Mouse (Mus musculus) limb, embryonic 10.5 days (tissue): ENCODE measurements around the gene Esrp2. TPM values are rescaled to one million over a fixed set of nuclear protein-coding genes. Genes with fewer than 3 reads are reported as not detected.

Experiments used
- DNase-seq: peaks from one replicate; pipeline ENCODE4 v3.0.0-alpha.2; 2017; ENCODE audit warnings: low spot score
- H3K27ac ChIP-seq: fragments of 300-500 bp; sonication (generic); 2 replicates; pipeline ENCODE4 v1.5.1; 2016; ENCODE audit warnings: mild to moderate bottlenecking
- H3K27me3 ChIP-seq: fragments of 300-500 bp; sonication (generic); 2 replicates; pipeline ENCODE4 v1.6.1; 2016; ENCODE audit warnings: low read depth, mild to moderate bottlenecking; ENCODE audit not compliant: poor library complexity, severe bottlenecking
- H3K36me3 ChIP-seq: fragments of 300-500 bp; sonication (generic); 2 replicates; pipeline ENCODE4 v1.6.1; 2016; ENCODE audit warnings: mild to moderate bottlenecking, moderate library complexity
- H3K4me1 ChIP-seq: fragments of 300-500 bp; sonication (generic); 2 replicates; pipeline ENCODE4 v1.6.1; 2016
- H3K4me3 ChIP-seq: fragments of 300-500 bp; sonication (generic); 2 replicates; pipeline ENCODE4 v1.5.1; 2016; ENCODE audit warnings: mild to moderate bottlenecking, moderate library complexity
- H3K9me3 ChIP-seq: fragments of 300-500 bp; sonication (generic); replicated peaks from 2 replicates; pipeline ENCODE4 v1.6.1; 2016; ENCODE audit warnings: mild to moderate bottlenecking
- WGBS: fragments of 180-500 bp; shearing (Covaris S2); methylation state at CpG from one replicate; pipeline ENCODE4 v1.1.7; 2016; 5-methylcytosine and 5-hydroxymethylcytosine counted together
- polyA plus RNA-seq: library from polyadenylated mRNA; unstranded; fragments of >200 nt; fragmentation: Nextera tagmentation; extraction: Ambion mirVana; gene quantifications from 2 replicates; pipeline ENCODE4 v1.2.1, GENCODE M21; 2016

Gene Esrp2
- polyA plus RNA-seq, 1 experiment from 2014 or later = 7.3 TPM

GRCm38 (mm10) chr8:106140191-106140590 is 3.4 kb upstream of the Esrp2 start:
- Histone ChIP-seq H3K27ac (no peak overlapping the region), H3K4me1 (peaks cover 35% of the 10 kb centered on the region), H3K9me3 (no peaks in the 10 kb centered on the region), H3K36me3 (no peaks in the 10 kb centered on the region), H3K27me3 (peaks cover 49% of the 10 kb centered on the region), H3K4me3 (no peak overlapping the region)
- 72% methylated on average over 5 of the region's 5 CpGs for WGBS
- no peak for DNase-seq

GRCm38 (mm10) chr8:106138616-106139015 is 1.8 kb upstream of the Esrp2 start:
- peaks cover 41% of the 10 kb centered on the region for H3K4me1 ChIP-seq
- 17% methylated on average over 7 of the region's 7 CpGs for WGBS
- H3K9me3 ChIP-seq = no peaks in the 10 kb centered on the region
- 0 out of 2 replicates have a peak, but pooled peaks cover 4% of the 10 kb centered on the region for H3K36me3 ChIP-seq
- peak overlapping the region; percentile 67; the same call in 1 of the 2 replicates for H3K27ac ChIP-seq
- peaks cover 64% of the 10 kb centered on the region for H3K27me3 ChIP-seq
- DNase-seq = no peak
- H3K4me3 ChIP-seq = peak overlapping the region; percentile 63

DNA sequence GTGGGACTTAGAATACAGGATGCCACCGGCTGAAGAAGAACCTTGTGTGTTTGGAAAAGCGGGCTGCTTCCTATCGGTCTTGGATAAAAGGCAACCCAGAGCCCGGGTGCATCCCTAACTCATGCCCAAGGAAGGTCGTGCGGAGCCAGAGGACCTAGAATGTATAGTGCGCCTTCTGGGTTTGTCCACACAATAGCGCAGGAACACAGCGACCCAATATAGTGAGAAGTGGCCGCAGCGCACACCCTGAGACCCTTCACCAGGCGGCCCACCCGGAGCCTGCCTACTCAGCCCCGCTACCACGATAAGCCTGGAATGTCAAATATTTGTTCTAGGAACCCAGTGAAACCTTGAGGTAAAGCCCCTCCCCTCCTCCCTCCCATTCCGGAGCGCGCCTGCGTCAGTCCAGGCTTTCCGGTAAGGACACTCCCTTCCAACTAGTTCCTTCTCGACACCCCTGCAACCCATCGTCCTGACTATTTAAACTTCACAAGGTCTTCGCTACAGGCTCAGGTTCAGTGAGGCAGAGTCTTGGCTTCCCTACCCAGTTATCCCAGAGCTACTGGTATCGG is 1.2 kb upstream of the Esrp2 start:
- H3K36me3 ChIP-seq = peaks cover 9% of the 10 kb centered on the region
- H3K4me3 ChIP-seq = peak overlapping the region; percentile 63
- peak; percentile 83 for DNase-seq
- WGBS = under 1% methylated on average over 24 of the region's 24 CpGs
- H3K9me3 ChIP-seq = no peaks in the 10 kb centered on the region
- H3K27ac ChIP-seq = peak overlapping the region; percentile 67; the same call in 1 of the 2 replicates
- H3K27me3 ChIP-seq = peaks cover 71% of the 10 kb centered on the region
- peaks cover 44% of the 10 kb centered on the region for H3K4me1 ChIP-seq

GRCm38 (mm10) chr8:106137218-106137905 is 588 bp upstream of the Esrp2 start:
- peaks cover 77% of the 10 kb centered on the region for H3K27me3 ChIP-seq
- peak; percentile 40 for DNase-seq
- peaks cover 16% of the 10 kb centered on the region for H3K36me3 ChIP-seq
- peak overlapping the region; percentile 63 for H3K4me3 ChIP-seq
- H3K4me1 ChIP-seq = peaks cover 44% of the 10 kb centered on the region
- no peaks in the 10 kb centered on the region for H3K9me3 ChIP-seq
- WGBS = 4% methylated on average over 22 of the region's 22 CpGs
- H3K27ac ChIP-seq = peak overlapping the region; percentile 67

- H3K27me3 ChIP-seq = peaks cover 80% of the 10 kb centered on the region
Measured at GRCm38 (mm10) chr8:106135672-106136071, 1.1 kb downstream of the Esrp2 start.

DNA sequence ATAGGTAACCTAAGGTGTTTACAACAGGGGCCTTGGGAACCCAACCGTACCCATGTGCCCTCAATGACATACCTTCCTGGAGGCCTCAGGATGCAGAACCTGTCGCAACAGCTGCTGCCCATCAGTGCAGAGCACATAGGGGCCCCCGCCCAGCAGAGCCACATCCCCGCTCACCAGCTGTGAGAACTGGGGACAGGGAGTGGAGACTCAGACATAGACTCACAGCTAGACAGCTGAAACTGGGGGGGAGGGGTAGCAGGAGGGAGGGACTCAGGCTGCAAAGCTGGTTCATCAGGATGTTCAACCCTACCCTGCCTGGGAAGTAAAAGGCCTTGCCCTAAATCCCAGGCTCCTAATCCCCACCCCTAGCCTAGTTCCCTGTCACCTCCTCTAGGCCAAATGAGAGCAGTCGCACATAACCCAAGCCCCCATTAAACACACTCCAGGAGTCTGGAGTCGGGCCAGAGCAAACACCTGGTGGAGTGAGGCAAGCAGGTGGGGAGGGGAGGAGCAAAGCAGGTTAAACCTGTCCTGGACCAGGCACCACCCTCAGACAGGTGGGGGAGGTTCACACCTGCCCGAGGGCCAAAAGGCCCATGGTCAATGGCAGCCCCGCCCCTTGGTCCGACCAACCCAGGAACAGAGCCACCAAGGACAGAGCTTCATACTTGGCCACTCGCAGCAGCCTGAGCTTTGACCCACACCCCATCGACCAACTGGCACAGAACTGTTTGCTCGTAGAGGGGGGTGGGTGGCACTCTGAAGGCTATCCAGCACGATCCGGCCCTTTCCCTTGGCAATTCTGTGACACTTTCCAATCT is 1.8 kb downstream of the Esrp2 start:
- no peak overlapping the region for H3K27ac ChIP-seq
- peaks cover 40% of the 10 kb centered on the region for H3K36me3 ChIP-seq
- DNase-seq = peak; percentile 53
- H3K4me3 ChIP-seq = no peak overlapping the region
- peaks cover 44% of the 10 kb centered on the region for H3K4me1 ChIP-seq
- H3K9me3 ChIP-seq = no peaks in the 10 kb centered on the region
- WGBS = 17% methylated on average over 14 of the region's 14 CpGs
- peaks cover 78% of the 10 kb centered on the region for H3K27me3 ChIP-seq

More at GRCm38 (mm10) chr8:106135672-106136071, 1.1 kb downstream of the Esrp2 start:
- H3K4me1 ChIP-seq = peaks cover 44% of the 10 kb centered on the region
- peak; percentile 49 for DNase-seq
- peak overlapping the region; percentile 63 for H3K4me3 ChIP-seq
- H3K36me3 ChIP-seq = peaks cover 33% of the 10 kb centered on the region
- WGBS = 3% methylated on average over 19 of the region's 19 CpGs
- H3K27ac ChIP-seq = no peak overlapping the region
- H3K9me3 ChIP-seq = no peaks in the 10 kb centered on the region

DNA sequence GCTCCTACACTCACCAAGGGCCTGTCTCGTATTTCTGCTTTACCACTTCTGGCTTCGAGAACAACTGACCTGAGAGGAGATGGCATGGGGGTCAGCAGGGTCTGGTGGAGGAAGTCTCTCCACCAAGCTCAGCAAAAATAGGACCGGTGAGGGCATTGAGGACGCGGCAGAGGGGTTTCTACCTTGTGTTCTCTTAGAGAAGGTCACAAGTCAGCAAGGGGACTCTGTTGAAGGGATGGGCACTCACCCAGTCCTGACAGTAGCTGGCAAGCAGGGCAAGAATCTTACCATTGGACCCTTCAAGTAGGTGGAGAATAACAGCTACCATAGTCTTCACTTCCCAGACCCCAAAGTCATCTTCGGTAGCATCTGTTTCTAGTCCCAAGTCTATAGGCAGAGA is 2.8 kb downstream of the Esrp2 start:
- H3K4me3 ChIP-seq = no peak overlapping the region
- DNase-seq = no peak
- peaks cover 50% of the 10 kb centered on the region for H3K36me3 ChIP-seq
- peaks cover 67% of the 10 kb centered on the region for H3K27me3 ChIP-seq
- no peaks in the 10 kb centered on the region for H3K9me3 ChIP-seq
- WGBS = 76% methylated on average over 6 of the region's 6 CpGs
- peaks cover 44% of the 10 kb centered on the region for H3K4me1 ChIP-seq
- H3K27ac ChIP-seq = no peak overlapping the region

DNA sequence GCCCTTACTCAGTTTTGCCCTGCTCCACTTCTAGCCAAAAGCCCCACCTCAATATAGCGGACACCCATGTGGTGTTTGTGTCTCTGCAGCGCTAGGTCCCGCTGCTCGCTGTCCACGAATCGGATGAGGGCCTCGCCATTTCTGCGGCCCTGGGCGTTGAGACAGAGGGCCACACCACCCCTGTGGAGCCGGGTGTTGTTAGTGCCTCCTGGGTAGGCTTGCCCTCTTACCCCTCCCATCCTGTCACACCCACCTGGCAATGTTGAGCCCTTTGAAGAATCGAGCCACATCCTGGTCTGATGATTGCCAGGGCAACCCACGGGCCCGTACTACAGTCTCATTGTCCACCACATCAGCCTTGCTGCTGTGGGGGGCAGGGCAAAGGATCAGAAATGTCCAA is 3.2 kb downstream of the Esrp2 start:
- WGBS = 70% methylated on average over 13 of the region's 13 CpGs
- H3K9me3 ChIP-seq = no peaks in the 10 kb centered on the region
- H3K4me1 ChIP-seq = peaks cover 40% of the 10 kb centered on the region
- H3K4me3 ChIP-seq = no peak overlapping the region
- peaks cover 54% of the 10 kb centered on the region for H3K36me3 ChIP-seq
- H3K27ac ChIP-seq = no peak overlapping the region
- peaks cover 63% of the 10 kb centered on the region for H3K27me3 ChIP-seq
- no peak for DNase-seq

GRCm38 (mm10) chr8:106132356-106132755 is 4.4 kb downstream of the Esrp2 start:
- Histone ChIP-seq H3K27me3 (peaks cover 53% of the 10 kb centered on the region), H3K27ac (no peak overlapping the region), H3K4me1 (peaks cover 30% of the 10 kb centered on the region), H3K36me3 (peaks cover 62% of the 10 kb centered on the region), H3K4me3 (no peak overlapping the region), H3K9me3 (no peaks in the 10 kb centered on the region)
- 94% methylated on average over 11 of the region's 11 CpGs for WGBS
- DNase-seq = no peak

DNA sequence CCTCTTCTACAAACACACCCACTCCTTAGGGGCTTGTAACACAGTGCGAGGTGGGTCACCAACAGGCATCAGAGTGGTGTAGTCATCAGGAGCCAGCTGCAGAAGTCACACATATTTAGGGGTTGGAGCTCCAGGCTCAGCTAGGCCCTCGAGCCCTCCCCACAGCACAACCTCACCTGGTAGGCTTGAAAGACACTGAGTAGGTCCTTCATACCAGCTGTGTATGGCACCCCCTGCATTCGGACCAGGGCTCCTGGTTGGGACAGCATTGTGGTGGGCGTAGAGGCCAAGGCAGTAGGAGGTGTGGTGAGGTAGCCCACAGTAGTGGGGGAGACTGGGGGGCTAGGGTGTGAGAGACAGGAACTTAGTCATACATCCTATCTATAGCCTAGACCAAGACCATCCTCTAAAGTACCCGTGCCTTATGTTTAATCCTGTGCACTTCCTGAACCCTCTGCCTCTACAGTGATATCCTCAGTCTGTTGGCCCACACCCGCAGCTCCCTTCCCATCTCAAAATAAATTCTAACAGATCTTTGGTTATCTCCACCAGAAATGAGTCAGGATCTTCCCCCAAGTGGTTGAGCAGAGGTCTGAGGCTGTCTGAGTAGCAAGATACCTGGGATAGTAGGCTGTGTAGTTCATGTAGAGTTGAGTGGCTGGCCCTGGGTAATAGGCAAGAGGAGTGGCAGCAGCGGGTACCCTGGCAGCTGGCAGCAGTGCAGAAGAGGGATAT is 5.1 kb downstream of the Esrp2 start:
- no peak for DNase-seq
- Histone ChIP-seq H3K9me3 (no peaks in the 10 kb centered on the region), H3K4me3 (no peak overlapping the region), H3K4me1 (peaks cover 23% of the 10 kb centered on the region), H3K36me3 (peaks cover 69% of the 10 kb centered on the region), H3K27me3 (peaks cover 46% of the 10 kb centered on the region), H3K27ac (no peak overlapping the region)
- 92% methylated on average over 7 of the region's 7 CpGs for WGBS

- DNase-seq = no peak
- H3K36me3 ChIP-seq = peaks cover 75% of the 10 kb centered on the region
Measured at GRCm38 (mm10) chr8:106131021-106131420, 5.8 kb downstream of the Esrp2 start.

GRCm38 (mm10) chr8:106130505-106130904 is 6.3 kb downstream of the Esrp2 start:
- DNase-seq = no peak
- peaks cover 75% of the 10 kb centered on the region for H3K36me3 ChIP-seq

More at GRCm38 (mm10) chr8:106131021-106131420, 5.8 kb downstream of the Esrp2 start:
- Histone ChIP-seq H3K4me1 (peaks cover 16% of the 10 kb centered on the region), H3K4me3 (no peak overlapping the region), H3K27ac (no peak overlapping the region), H3K27me3 (peaks cover 40% of the 10 kb centered on the region), H3K9me3 (no peaks in the 10 kb centered on the region)
- WGBS = 88% methylated on average over 4 of the region's 4 CpGs

More at GRCm38 (mm10) chr8:106130505-106130904, 6.3 kb downstream of the Esrp2 start:
- Histone ChIP-seq H3K4me3 (no peak overlapping the region), H3K4me1 (peaks cover 11% of the 10 kb centered on the region; the same call in 1 of the 2 replicates), H3K27me3 (peaks cover 34% of the 10 kb centered on the region), H3K9me3 (no peaks in the 10 kb centered on the region), H3K27ac (no peak overlapping the region)
- WGBS = 94% methylated on average over 2 of the region's 2 CpGs
